Mouse (Mus musculus): ENCODE measurements around the gene Tmem143. TPM values are rescaled to one million over a fixed set of nuclear protein-coding genes. Genes with fewer than 3 reads are reported as not detected.

Tmem143 gene
- polyA plus RNA-seq, 1 experiment: 16.6 TPM

DNA sequence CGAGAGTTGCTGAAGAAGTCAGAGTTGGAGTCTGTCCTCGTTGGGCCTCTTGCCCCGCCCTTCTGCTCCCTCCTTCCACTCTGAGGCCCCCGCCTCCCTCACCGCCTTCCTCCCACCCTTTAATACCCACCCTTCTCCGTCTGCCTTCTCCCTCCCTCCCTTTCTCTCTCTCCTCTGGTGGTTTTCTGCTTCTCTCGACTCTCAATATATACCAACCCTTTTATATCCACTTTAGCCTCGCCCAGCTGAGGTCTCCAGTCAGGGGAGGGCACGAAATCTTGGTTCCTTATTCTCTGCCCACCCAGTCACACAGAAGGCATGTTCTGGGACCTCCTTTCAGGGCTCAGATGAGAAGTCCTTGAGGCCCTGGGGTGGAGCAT is 24.5 kb downstream of the Tmem143 start, which contains the start of gene Emp3:
Gene Emp3, minus strand, starts transcription at position 163 of the 380 bp plus-strand sequence.
- peak within 1 kb of the TSS; percentile 72 for H3K4me3 ChIP-seq (ENCODE audit: extremely low read depth, insufficient read depth, insufficient read length)
- H3K36me3 ChIP-seq (ENCODE audit: control insufficient read depth, insufficient read depth, low read length): peaks cover 7% of the 10 kb centered on the region
- WGBS: 0% methylated on average over 9 of the region's 9 CpGs
- H3K27me3 ChIP-seq (ENCODE audit: control insufficient read depth, insufficient read depth, low read length): no peaks in the 10 kb centered on the region
- peak within 1 kb of the TSS; percentile 93 for H3K27ac ChIP-seq (ENCODE audit: insufficient read depth, low read length)
- peak; percentile 66 to 69 for DNase-seq (ENCODE audit: low read depth in 1 of 2, low spot score in 2 of 2)
- peaks cover 39% of the 10 kb centered on the region for H3K4me1 ChIP-seq (ENCODE audit: control insufficient read depth, insufficient read depth, insufficient read length)
- TF ChIP-seq POLR2A (IDR thresholded peaks at IDR 0.05; ENCODE audit: low read depth, low read length): no peak; the same call in none of the 2 replicates
- no peak for TF ChIP-seq CTCF (IDR thresholded peaks at IDR 0.05; ENCODE audit: extremely low read depth, insufficient read depth, insufficient read length, insufficient replicate concordance)

DNA sequence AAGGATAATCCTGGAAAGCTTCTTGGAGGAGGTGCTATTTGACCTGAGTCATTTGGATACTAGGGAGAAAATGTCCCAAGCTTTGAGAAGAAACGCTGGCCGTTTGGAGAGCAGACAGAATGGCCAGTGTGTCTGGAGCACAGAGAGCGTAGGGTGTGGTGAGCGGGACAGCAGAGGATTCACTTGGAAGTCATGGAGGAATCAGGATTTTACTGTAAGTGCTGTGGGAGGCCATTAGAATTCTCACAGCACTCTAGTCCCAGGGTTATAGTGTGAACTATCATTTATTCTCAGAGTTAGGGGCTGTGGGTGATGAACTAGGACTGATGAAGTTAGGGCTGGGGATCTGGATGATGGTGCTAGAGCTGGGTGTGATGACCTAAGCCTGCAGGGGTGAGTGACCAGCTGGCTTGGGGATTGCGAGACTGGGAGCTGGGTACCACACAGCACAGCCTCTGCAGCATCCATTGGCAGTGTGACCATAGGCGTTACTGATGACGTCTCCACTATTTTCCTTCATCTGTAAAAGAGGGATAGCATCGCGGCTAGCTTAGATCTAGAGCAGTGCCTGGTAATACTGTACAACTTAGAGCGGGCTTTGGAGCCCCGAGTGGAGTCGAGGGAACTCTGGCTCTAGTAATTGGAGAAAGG is 25.3 kb downstream of the Tmem143 start:
- H3K4me3 ChIP-seq (ENCODE audit: extremely low read depth, insufficient read depth, insufficient read length): peak overlapping the region; percentile 32; the same call in 1 of the 2 replicates
- no peaks in the 10 kb centered on the region for H3K27me3 ChIP-seq (ENCODE audit: control insufficient read depth, insufficient read depth, low read length)
- WGBS: 48% methylated on average over 12 of the region's 12 CpGs
- H3K27ac ChIP-seq (ENCODE audit: insufficient read depth, low read length): peak overlapping the region; percentile 93
- TF ChIP-seq CTCF (IDR thresholded peaks at IDR 0.05; ENCODE audit: extremely low read depth, insufficient read depth, insufficient read length, insufficient replicate concordance): no peak
- TF ChIP-seq POLR2A (IDR thresholded peaks at IDR 0.05; ENCODE audit: low read depth, low read length): no peak
- peaks cover 36% of the 10 kb centered on the region for H3K4me1 ChIP-seq (ENCODE audit: control insufficient read depth, insufficient read depth, insufficient read length)
- peaks cover 7% of the 10 kb centered on the region for H3K36me3 ChIP-seq (ENCODE audit: control insufficient read depth, insufficient read depth, low read length)
- DNase-seq (ENCODE audit: low read depth in 1 of 2, low spot score in 2 of 2): no peak

DNA sequence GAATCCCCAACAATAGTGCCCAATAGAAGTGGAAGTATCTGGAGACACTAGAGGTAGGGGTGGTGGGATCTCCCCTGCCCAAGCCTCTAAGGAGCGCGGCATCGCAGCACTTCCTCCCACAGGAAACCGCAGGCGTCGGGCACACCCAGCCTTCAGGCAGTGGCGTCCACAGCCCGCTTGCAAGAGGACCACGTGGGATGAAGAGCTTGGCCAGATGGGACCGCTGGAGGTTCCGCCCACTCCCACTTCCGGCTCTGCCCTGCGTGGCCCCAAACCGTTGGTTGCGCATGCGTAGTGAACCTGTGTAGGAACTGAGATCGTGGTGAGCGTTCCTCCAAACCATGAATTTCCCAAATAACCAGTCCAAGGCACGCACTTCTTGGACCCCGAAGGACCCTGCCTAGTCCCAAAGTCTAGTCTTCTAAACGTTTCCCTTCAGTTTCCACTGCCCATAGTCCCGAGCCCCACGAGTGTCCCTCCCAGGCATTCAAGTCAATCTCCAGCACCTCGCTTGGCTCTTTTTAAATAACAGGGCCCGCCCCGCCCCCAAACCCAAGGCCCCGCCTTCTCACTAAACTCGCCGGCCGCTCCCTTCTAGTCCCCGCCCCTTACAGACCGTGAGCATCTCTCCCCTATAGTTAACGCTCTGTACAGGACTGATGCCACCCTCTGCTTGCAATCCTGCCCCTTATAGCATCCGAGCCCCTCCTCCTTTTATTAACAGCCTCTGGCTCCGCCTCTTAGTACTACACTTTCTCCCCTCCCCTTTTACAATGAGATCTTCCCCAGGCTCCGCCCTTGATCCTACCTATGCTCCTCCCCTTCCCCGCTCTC is 26.4 kb downstream of the Tmem143 start:
- Histone ChIP-seq H3K4me3 (ENCODE audit: extremely low read depth, insufficient read depth, insufficient read length) (peak overlapping the region; percentile 65), H3K36me3 (ENCODE audit: control insufficient read depth, insufficient read depth, low read length) (peaks cover 3% of the 10 kb centered on the region), H3K4me1 (ENCODE audit: control insufficient read depth, insufficient read depth, insufficient read length) (peaks cover 28% of the 10 kb centered on the region), H3K27ac (ENCODE audit: insufficient read depth, low read length) (peak overlapping the region; percentile 98), H3K27me3 (ENCODE audit: control insufficient read depth, insufficient read depth, low read length) (no peaks in the 10 kb centered on the region)
- DNase-seq (ENCODE audit: low read depth in 1 of 2, low spot score in 2 of 2): peak; percentile 96 to 97
- TF ChIP-seq POLR2A (IDR thresholded peaks at IDR 0.05; ENCODE audit: low read depth, low read length) (peak; percentile 95), CTCF (IDR thresholded peaks at IDR 0.05; ENCODE audit: extremely low read depth, insufficient read depth, insufficient read length, insufficient replicate concordance) (no peak)
- WGBS: under 1% methylated on average over 37 of the region's 37 CpGs

GRCm38 (mm10) chr7:45923762-45924428 is 27.2 kb downstream of the Tmem143 start, which contains the start of gene Ccdc114:
Gene Ccdc114, plus strand, starts transcription at chr7:45924072.
- H3K4me1 ChIP-seq (ENCODE audit: control insufficient read depth, insufficient read depth, insufficient read length): peaks cover 28% of the 10 kb centered on the region
- 7% methylated on average over 24 of the region's 24 CpGs for WGBS
- peak within 1 kb of the TSS; percentile 65 for H3K4me3 ChIP-seq (ENCODE audit: extremely low read depth, insufficient read depth, insufficient read length)
- H3K27ac ChIP-seq (ENCODE audit: insufficient read depth, low read length): peak within 1 kb of the TSS; percentile 98
- peak; percentile 41 to 60 for DNase-seq (ENCODE audit: low read depth in 1 of 2, low spot score in 2 of 2)
- no peaks in the 10 kb centered on the region for H3K27me3 ChIP-seq (ENCODE audit: control insufficient read depth, insufficient read depth, low read length)
- peaks cover 3% of the 10 kb centered on the region for H3K36me3 ChIP-seq (ENCODE audit: control insufficient read depth, insufficient read depth, low read length)
- TF ChIP-seq CTCF (IDR thresholded peaks at IDR 0.05; ENCODE audit: extremely low read depth, insufficient read depth, insufficient read length, insufficient replicate concordance) (no peak), POLR2A (IDR thresholded peaks at IDR 0.05; ENCODE audit: low read depth, low read length) (peak; percentile 39)

- TF ChIP-seq CTCF (IDR thresholded peaks at IDR 0.05; ENCODE audit: extremely low read depth, insufficient read depth, insufficient read length, insufficient replicate concordance) (peak; percentile 28; the same call in 1 of the 2 replicates), POLR2A (IDR thresholded peaks at IDR 0.05; ENCODE audit: low read depth, low read length) (no peak)
- Histone ChIP-seq H3K36me3 (ENCODE audit: control insufficient read depth, insufficient read depth, low read length) (no peaks in the 10 kb centered on the region), H3K4me3 (ENCODE audit: extremely low read depth, insufficient read depth, insufficient read length) (peak overlapping the region; percentile 50; the same call in 1 of the 2 replicates), H3K4me1 (ENCODE audit: control insufficient read depth, insufficient read depth, insufficient read length) (peaks cover 23% of the 10 kb centered on the region), H3K27ac (ENCODE audit: insufficient read depth, low read length) (peak overlapping the region; percentile 98), H3K27me3 (ENCODE audit: control insufficient read depth, insufficient read depth, low read length) (no peaks in the 10 kb centered on the region)
- peak in 1 of 2 experiments; percentile 59 for DNase-seq (ENCODE audit: low read depth in 1 of 2, low spot score in 2 of 2)
- WGBS: 20% methylated on average over 14 of the region's 14 CpGs
These were observed 27.7 kb downstream of the Tmem143 start for GRCm38 (mm10) chr7:45924429-45924816.

- TF ChIP-seq CTCF (IDR thresholded peaks at IDR 0.05; ENCODE audit: extremely low read depth, insufficient read depth, insufficient read length, insufficient replicate concordance): no peak
- TF ChIP-seq POLR2A (IDR thresholded peaks at IDR 0.05; ENCODE audit: low read depth, low read length): no peak
- Histone ChIP-seq H3K4me1 (ENCODE audit: control insufficient read depth, insufficient read depth, insufficient read length) (peaks cover 3% of the 10 kb centered on the region; the same call in 1 of the 2 replicates), H3K36me3 (ENCODE audit: control insufficient read depth, insufficient read depth, low read length) (no peaks in the 10 kb centered on the region), H3K27ac (ENCODE audit: insufficient read depth, low read length) (no peak overlapping the region), H3K27me3 (ENCODE audit: control insufficient read depth, insufficient read depth, low read length) (no peaks in the 10 kb centered on the region), H3K4me3 (ENCODE audit: extremely low read depth, insufficient read depth, insufficient read length) (no peak overlapping the region)
- no peak for DNase-seq (ENCODE audit: low read depth in 1 of 2, low spot score in 2 of 2)
- 86% methylated on average over 18 of the region's 23 CpGs for WGBS
These were observed 32.0 kb downstream of the Tmem143 start for GRCm38 (mm10) chr7:45928626-45929295.

Data from spleen, adult 2 months (tissue).